Mouse (Mus musculus) kidney, embryonic 16.5 days (tissue): ENCODE measurements around the gene Tmem198. TPM values are rescaled to one million over a fixed set of nuclear protein-coding genes. Genes with fewer than 3 reads are reported as not detected.

Source experiments
- ATAC-seq: fragments of 200-750 bp; cut with Nextera tagmentation; 2 replicates; pipeline ENCODE4 v1.8.0; 2017; ENCODE audit warnings: moderate TSS enrichment; ENCODE audit not compliant: low FRiP score, low TSS enrichment
- H3K27ac ChIP-seq: fragments of 300-500 bp; sonication (generic); 2 replicates; pipeline ENCODE4 v1.5.1; 2014; ENCODE audit warnings: low read length
- H3K27me3 ChIP-seq: fragments of 300-500 bp; sonication (generic); 2 replicates; pipeline ENCODE4 v1.6.1; 2014; ENCODE audit warnings: low read length, control low read depth, mixed read lengths; ENCODE audit not compliant: insufficient read depth
- H3K36me3 ChIP-seq: fragments of 300-500 bp; sonication (generic); 2 replicates; pipeline ENCODE4 v1.6.1; 2014; ENCODE audit warnings: low read length, control low read depth, mixed read lengths; ENCODE audit not compliant: insufficient read depth
- H3K4me1 ChIP-seq: fragments of 300-500 bp; sonication (generic); 2 replicates; pipeline ENCODE4 v1.6.1; 2014; ENCODE audit warnings: low read length, control low read depth, mixed read lengths; ENCODE audit not compliant: insufficient read depth
- H3K4me2 ChIP-seq: fragments of 300-500 bp; sonication (generic); replicated peaks from 2 replicates; pipeline ENCODE4 v1.6.1; 2014; ENCODE audit warnings: low read depth, low read length
- H3K4me3 ChIP-seq: fragments of 300-500 bp; sonication (generic); 2 replicates; pipeline ENCODE4 v1.5.1; 2014; ENCODE audit warnings: mild to moderate bottlenecking, low read length
- H3K9ac ChIP-seq: fragments of 300-500 bp; sonication (generic); replicated peaks from 2 replicates; pipeline ENCODE4 v1.6.1; 2014; ENCODE audit warnings: low read length
- H3K9me3 ChIP-seq: fragments of 300-500 bp; sonication (generic); 2 replicates; pipeline ENCODE4 v1.6.1; 2016; ENCODE audit warnings: low read length, control low read depth
- WGBS: fragments of 180-500 bp; shearing (Covaris S2); extraction: QIAGEN DNeasy Blood & Tissue Kit; methylation state at CpG from one replicate; pipeline ENCODE4 v1.1.7; 2014; 5-methylcytosine and 5-hydroxymethylcytosine counted together
- polyA plus RNA-seq: library from polyadenylated mRNA; unstranded; fragments of >200 nt; fragmentation: Nextera tagmentation; extraction: Ambion mirVana; gene quantifications from 2 replicates; pipeline ENCODE4 v1.2.1, GENCODE M21; 2015

Tmem198 gene
- 0.77 and 0.99 TPM in 2 replicates for polyA plus RNA-seq

DNA sequence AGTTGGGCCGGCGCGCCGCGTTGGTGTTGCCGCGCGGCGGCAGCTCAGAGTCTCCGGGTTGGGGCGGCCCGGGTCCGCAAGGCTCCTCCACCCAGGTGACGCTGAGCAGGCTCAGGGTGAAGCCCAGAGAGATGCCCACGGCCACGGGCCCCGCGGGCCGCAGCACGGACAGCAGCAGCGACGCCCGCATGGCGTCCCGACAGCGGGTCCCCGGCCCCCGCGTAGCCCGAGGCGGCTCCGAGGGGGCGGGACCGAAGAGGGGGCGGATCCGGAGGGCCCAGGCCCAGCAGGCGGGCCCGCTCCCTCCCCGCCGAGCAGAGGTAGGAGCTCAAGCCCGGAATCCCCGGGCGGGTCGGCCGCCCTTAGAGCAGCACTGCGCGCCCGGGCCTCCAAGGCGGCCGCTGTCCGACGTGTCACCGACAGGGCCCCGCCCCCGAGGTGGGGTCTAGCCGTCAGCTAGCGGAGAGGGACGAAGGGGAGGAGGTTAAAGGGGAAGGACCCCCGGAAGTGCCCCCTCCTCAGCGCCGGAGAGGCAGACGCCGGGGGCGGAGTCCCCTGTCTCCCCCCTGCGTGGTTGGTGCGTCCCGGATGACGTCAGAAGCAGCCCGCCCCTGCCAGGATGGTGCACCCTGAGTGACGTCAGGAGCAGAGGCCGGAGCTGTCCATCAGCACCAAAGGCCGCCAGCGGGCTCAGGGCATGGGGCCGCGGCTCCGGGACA is at the start of gene Tmem198, which contains the start of gene Chpf:
TSS of gene Tmem198 (plus strand) at position 617 of the 719 bp plus-strand sequence.
TSS of gene Chpf (minus strand) at position 392 of the 719 bp plus-strand sequence.
- under 1% methylated on average over 59 of the region's 76 CpGs for WGBS
- no peaks in the 10 kb centered on the region for H3K9me3 ChIP-seq
- peak within 1 kb of the TSS; percentile 43 for H3K27ac ChIP-seq
- peaks cover 41% of the 10 kb centered on the region for H3K27me3 ChIP-seq
- peaks cover 33% of the 10 kb centered on the region for H3K4me1 ChIP-seq
- peaks cover 19% of the 10 kb centered on the region for H3K36me3 ChIP-seq
- peak; percentile 92 for ATAC-seq
- peak within 1 kb of the TSS; percentile 76 for H3K4me3 ChIP-seq
- H3K4me2 ChIP-seq, result peak within 1 kb of the TSS; percentile 79
- peak within 1 kb of the TSS; percentile 76 for H3K9ac ChIP-seq

DNA sequence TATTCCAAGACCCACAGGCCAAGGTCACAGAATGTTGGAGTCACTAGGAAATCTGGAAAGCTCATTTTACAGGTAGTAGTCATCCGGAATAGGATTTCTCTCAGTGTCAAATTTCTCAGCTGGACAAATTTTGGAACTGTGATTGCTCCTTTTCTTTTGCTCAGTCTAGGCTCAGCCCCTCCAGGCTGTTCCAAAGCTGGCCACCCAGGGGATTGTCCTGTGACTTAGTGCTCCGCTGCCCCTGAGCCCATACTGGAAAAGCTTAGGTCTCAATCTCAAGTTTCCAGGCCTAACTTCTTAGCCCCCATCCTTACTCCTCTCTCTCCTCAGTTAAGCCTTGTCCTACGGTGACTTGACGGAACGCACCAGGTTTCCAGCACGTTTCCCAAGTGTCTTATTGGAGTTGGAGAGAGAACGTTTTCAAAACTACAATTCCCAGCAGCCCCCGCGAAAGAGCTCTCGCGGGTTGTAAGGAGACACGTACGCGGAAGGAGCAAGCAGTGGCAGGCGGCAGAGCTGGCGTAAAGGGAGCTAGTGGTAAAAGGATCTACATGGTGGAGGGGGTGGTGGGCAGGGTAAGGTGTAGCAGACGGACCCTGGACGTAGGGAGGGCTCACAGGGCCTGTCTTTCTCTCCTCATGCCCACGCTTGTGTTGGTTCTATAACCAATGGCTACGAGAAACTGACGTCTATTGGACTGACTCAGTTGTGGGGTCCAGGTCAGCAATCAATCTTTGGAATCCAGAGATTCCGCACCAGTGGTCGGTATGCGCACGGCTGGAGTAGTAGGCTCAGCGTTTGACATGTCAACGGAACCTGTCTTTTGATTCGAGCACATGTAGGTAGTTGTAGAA is 43.6 kb upstream of the Tmem198 start, which contains the start of gene Gmppa:
TSS of gene Gmppa (plus strand) at position 456 of the 854 bp plus-strand sequence.
- peak within 1 kb of the TSS; percentile 71 for H3K4me3 ChIP-seq
- H3K9me3 ChIP-seq, result no peaks in the 10 kb centered on the region
- WGBS, result 3% methylated on average over 28 of the region's 28 CpGs
- H3K4me1 ChIP-seq, result peaks cover 13% of the 10 kb centered on the region
- peak; percentile 87 for ATAC-seq
- H3K27me3 ChIP-seq, result no peaks in the 10 kb centered on the region
- peaks cover 3% of the 10 kb centered on the region; the same call in 1 of the 2 replicates for H3K36me3 ChIP-seq
- H3K27ac ChIP-seq, result peak within 1 kb of the TSS; percentile 41
- peak within 1 kb of the TSS; percentile 80 for H3K9ac ChIP-seq
- peak within 1 kb of the TSS; percentile 68 for H3K4me2 ChIP-seq

GRCm38 (mm10) chr1:75438782-75439181 is 40.5 kb upstream of the Tmem198 start:
- H3K36me3 ChIP-seq, result peaks cover 5% of the 10 kb centered on the region; the same call in 1 of the 2 replicates
- no peak overlapping the region for H3K9ac ChIP-seq
- H3K27ac ChIP-seq, result no peak overlapping the region
- no peaks in the 10 kb centered on the region for H3K27me3 ChIP-seq
- H3K4me3 ChIP-seq, result no peak overlapping the region
- peaks cover 30% of the 10 kb centered on the region for H3K4me1 ChIP-seq
- ATAC-seq, result no peak
- no peaks in the 10 kb centered on the region for H3K9me3 ChIP-seq
- 79% methylated on average over 8 of the region's 9 CpGs for WGBS
- H3K4me2 ChIP-seq, result no peak overlapping the region

GRCm38 (mm10) chr1:75440661-75441060 is 38.7 kb upstream of the Tmem198 start:
- H3K4me2 ChIP-seq, result no peak overlapping the region
- 0 out of 2 replicates have a peak, but pooled peaks cover 3% of the 10 kb centered on the region for H3K27me3 ChIP-seq
- ATAC-seq, result no peak
- 87% methylated on average over 7 of the region's 7 CpGs for WGBS
- peaks cover 5% of the 10 kb centered on the region; the same call in 1 of the 2 replicates for H3K36me3 ChIP-seq
- peaks cover 49% of the 10 kb centered on the region for H3K4me1 ChIP-seq
- H3K27ac ChIP-seq, result no peak overlapping the region
- no peak overlapping the region for H3K4me3 ChIP-seq
- H3K9me3 ChIP-seq, result no peaks in the 10 kb centered on the region
- H3K9ac ChIP-seq, result no peak overlapping the region

- H3K4me2 ChIP-seq, result no peak overlapping the region
- H3K4me3 ChIP-seq, result no peak overlapping the region
- H3K9ac ChIP-seq, result no peak overlapping the region
- no peak for ATAC-seq
- no peak overlapping the region for H3K27ac ChIP-seq
- 68% methylated on average over 15 of the region's 15 CpGs for WGBS
- H3K27me3 ChIP-seq, result peaks cover 3% of the 10 kb centered on the region; the same call in 1 of the 2 replicates
- H3K36me3 ChIP-seq, result peaks cover 5% of the 10 kb centered on the region; the same call in 1 of the 2 replicates
- H3K9me3 ChIP-seq, result no peaks in the 10 kb centered on the region
- H3K4me1 ChIP-seq, result peaks cover 53% of the 10 kb centered on the region
These were observed 37.8 kb upstream of the Tmem198 start for GRCm38 (mm10) chr1:75441471-75441996.

DNA sequence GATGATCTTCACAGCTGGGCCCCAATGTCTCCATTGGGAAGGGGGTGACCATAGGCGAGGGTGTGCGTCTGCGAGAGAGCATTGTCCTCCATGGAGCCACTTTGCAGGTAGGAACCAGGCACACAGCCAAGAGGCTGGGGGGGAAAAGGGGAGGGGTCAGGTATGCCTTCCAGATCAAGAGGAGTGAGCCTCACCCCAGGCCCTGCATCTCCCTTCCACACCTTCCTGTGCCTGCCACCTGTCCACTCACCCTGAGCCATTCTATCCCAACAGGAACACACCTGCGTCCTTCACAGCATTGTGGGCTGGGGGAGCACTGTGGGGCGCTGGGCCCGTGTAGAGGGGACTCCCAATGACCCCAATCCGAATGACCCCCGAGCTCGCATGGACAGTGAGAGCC is 37.2 kb upstream of the Tmem198 start:
- peak overlapping the region; percentile 40; the same call in 1 of the 2 replicates for H3K9ac ChIP-seq
- no peak overlapping the region for H3K27ac ChIP-seq
- ATAC-seq, result no peak
- peaks cover 53% of the 10 kb centered on the region for H3K4me1 ChIP-seq
- peaks cover 5% of the 10 kb centered on the region; the same call in 1 of the 2 replicates for H3K36me3 ChIP-seq
- no peaks in the 10 kb centered on the region for H3K9me3 ChIP-seq
- H3K27me3 ChIP-seq, result peaks cover 5% of the 10 kb centered on the region; the same call in 1 of the 2 replicates
- H3K4me2 ChIP-seq, result no peak overlapping the region
- WGBS, result 80% methylated on average over 9 of the region's 9 CpGs
- no peak overlapping the region for H3K4me3 ChIP-seq

DNA sequence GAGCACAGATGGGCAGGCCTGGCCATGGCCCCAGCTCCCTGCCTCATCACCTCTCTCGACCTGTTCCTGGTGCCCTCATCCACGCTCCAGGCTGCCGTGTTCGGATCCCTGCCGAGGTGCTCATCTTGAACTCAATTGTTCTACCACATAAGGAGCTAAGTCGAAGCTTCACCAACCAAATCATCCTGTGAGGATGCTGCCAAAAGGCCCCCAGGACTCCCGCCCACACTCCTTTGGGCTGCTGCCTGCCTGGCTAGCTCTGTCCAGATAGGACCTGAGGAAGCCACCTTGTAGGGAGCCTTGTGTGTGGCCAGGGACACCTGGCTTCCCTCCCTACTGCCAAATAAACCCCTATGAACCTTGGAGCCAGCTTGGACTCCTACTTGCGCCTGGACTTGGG is 36.5 kb upstream of the Tmem198 start:
- H3K4me2 ChIP-seq, result no peak overlapping the region
- H3K27ac ChIP-seq, result 0 out of 2 replicates have a peak overlapping the region, but pooled peaks have one; percentile 27
- peaks cover 11% of the 10 kb centered on the region; the same call in 1 of the 2 replicates for H3K27me3 ChIP-seq
- peaks cover 5% of the 10 kb centered on the region; the same call in 1 of the 2 replicates for H3K36me3 ChIP-seq
- no peak overlapping the region for H3K9ac ChIP-seq
- no peaks in the 10 kb centered on the region for H3K9me3 ChIP-seq
- no peak for ATAC-seq
- H3K4me3 ChIP-seq, result no peak overlapping the region
- 44% methylated on average over 8 of the region's 8 CpGs for WGBS
- peaks cover 57% of the 10 kb centered on the region for H3K4me1 ChIP-seq

- Histone ChIP-seq H3K4me1 (peaks cover 64% of the 10 kb centered on the region), H3K27ac (peak overlapping the region; percentile 43; the same call in 1 of the 2 replicates), H3K9me3 (no peaks in the 10 kb centered on the region), H3K36me3 (peaks cover 5% of the 10 kb centered on the region; the same call in 1 of the 2 replicates), H3K4me2 (no peak overlapping the region), H3K4me3 (no peak overlapping the region), H3K9ac (0 out of 2 replicates have a peak overlapping the region, but pooled peaks have one; percentile 10), H3K27me3 (peaks cover 14% of the 10 kb centered on the region; the same call in 1 of the 2 replicates)
- 29% methylated on average over 12 of the region's 13 CpGs for WGBS
- ATAC-seq, result no peak
These were observed 35.9 kb upstream of the Tmem198 start for GRCm38 (mm10) chr1:75443247-75444024.
